Mouse (Mus musculus) forebrain, embryonic 16.5 days (tissue): Measurements from ENCODE around the gene Surf6. TPM values are rescaled to one million over a fixed set of nuclear protein-coding genes. Genes with fewer than 3 reads are reported as not detected.

ENCODE experiments used
- ATAC-seq: fragments of 200-750 bp; cut with Nextera tagmentation; 2 replicates; pipeline ENCODE4 v1.8.0; 2017; ENCODE audit warnings: mild to moderate bottlenecking, moderate library complexity
- H3K27ac ChIP-seq: fragments of 300-500 bp; sonication (generic); 2 replicates; pipeline ENCODE4 v1.5.1; 2014; ENCODE audit warnings: low read length, control low read depth
- H3K27me3 ChIP-seq: fragments of 300-500 bp; sonication (generic); replicated peaks from 2 replicates; pipeline ENCODE4 v1.6.1; 2014; ENCODE audit warnings: low read length; ENCODE audit not compliant: control insufficient read depth, insufficient read depth
- H3K36me3 ChIP-seq: fragments of 300-500 bp; sonication (generic); 2 replicates; pipeline ENCODE4 v1.6.1; 2014; ENCODE audit not compliant: control insufficient read depth, insufficient read depth
- H3K4me1 ChIP-seq: fragments of 300-500 bp; sonication (generic); replicated peaks from 2 replicates; pipeline ENCODE4 v1.6.1; 2014; ENCODE audit warnings: low read length; ENCODE audit not compliant: control insufficient read depth, insufficient read depth
- H3K4me2 ChIP-seq: fragments of 300-500 bp; sonication (generic); 2 replicates; pipeline ENCODE4 v1.6.1; 2014; ENCODE audit warnings: mild to moderate bottlenecking, low read length, control low read depth
- H3K4me3 ChIP-seq: fragments of 300-500 bp; sonication (generic); replicated peaks from 2 replicates; pipeline ENCODE4 v1.5.1; 2014; ENCODE audit warnings: mild to moderate bottlenecking, low read length, control low read depth
- H3K9ac ChIP-seq: fragments of 300-500 bp; sonication (generic); replicated peaks from 2 replicates; pipeline ENCODE4 v1.6.1; 2014; ENCODE audit warnings: low read depth, low read length, control low read depth
- H3K9me3 ChIP-seq: fragments of 300-500 bp; sonication (generic); 2 replicates; pipeline ENCODE4 v1.6.1; 2016; ENCODE audit warnings: low read length; ENCODE audit not compliant: control insufficient read depth
- WGBS: fragments of 180-500 bp; shearing (Covaris S2); extraction: QIAGEN DNeasy Blood & Tissue Kit; methylation state at CpG from one replicate; pipeline ENCODE4 v1.1.7; 2014; 5-methylcytosine and 5-hydroxymethylcytosine counted together
- polyA plus RNA-seq: library from polyadenylated mRNA; unstranded; fragments of >200 nt; fragmentation: Nextera tagmentation; extraction: Ambion mirVana; gene quantifications from 2 replicates; pipeline ENCODE4 v1.2.1, GENCODE M21; 2015

The Surf6 gene
- polyA plus RNA-seq, 1 experiment from 2014 or later: 32.1 TPM

DNA sequence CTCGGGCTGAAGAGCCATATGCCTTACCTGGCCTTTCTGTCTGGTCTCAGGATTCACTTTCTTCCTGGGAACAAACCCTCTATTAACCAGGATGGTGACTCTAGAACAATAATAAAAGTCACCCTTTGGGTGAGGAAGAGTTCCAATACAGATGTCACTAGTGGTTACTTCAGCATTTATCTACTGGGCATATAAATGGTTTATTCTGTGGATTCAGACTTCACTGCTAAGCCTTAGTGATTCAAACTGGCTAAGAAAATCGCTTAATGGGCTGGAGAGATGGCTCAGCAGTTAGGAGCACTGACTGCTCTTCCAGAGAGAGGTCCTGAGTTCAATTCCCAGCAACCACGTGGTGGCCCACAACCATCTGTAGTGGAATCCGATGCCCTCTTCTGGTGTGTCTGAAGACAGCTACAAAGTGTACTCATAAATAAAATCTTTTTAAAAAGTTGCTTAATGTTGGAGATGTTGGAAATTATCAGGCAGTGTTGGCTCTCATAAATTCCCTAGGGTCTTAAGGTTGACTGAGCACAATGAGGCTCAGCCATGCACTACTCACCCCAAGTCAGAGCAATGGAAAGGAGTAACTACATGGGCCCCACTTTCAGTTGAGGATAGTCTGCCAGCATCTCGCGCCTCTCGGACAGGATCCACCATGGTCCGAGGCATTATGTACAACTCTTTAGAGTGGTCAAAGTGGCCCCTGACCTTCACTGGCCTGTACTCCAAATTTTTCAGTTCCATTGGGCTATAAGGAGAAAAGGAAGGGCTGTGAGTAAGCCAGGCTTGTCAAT lies 11.7 kb upstream of the Surf6 start:
- Histone ChIP-seq H3K9me3 (no peaks in the 10 kb centered on the region), H3K4me3 (no peak overlapping the region), H3K27ac (no peak overlapping the region), H3K27me3 (no peaks in the 10 kb centered on the region), H3K4me1 (peaks cover 45% of the 10 kb centered on the region), H3K36me3 (peaks cover 36% of the 10 kb centered on the region), H3K9ac (no peak overlapping the region), H3K4me2 (no peak overlapping the region)
- WGBS: 59% methylated on average over 8 of the region's 8 CpGs
- no peak for ATAC-seq

DNA sequence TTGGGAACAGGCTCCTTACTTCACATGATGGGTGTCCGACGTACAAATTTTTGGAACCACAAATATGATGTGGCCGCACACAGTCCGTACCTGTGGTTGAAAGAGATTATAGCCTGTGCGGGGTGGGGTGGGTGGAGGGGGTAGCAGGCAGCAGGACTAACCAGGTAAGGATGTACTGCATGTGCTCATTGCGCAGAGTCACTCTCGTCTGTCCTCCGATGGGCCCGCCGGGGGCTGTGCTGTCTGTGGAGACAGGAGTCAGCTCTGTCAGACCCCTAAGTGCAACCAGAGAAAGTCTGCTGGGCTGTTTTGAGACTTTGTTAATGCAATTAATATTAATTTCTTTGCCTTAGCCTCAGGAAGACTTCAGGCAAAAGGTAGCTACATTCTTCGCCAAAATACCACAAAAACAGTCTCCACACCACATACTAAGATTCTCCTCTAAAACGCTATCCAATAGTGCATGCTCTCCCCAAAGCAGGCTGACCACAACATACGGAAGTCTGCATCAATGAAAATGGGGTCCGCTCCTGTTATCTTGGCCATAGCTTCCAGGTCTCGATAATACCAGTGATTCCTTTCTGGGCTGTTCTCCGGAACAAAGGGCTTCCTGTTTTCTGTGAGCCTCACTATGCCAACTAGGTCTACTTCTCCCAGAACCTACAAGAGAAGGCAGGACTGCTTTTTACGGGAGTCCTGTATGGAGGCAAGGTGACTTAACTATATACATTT lies 10.9 kb upstream of the Surf6 start:
- Histone ChIP-seq H3K9me3 (no peaks in the 10 kb centered on the region), H3K9ac (no peak overlapping the region), H3K27me3 (no peaks in the 10 kb centered on the region), H3K27ac (no peak overlapping the region), H3K4me2 (no peak overlapping the region), H3K4me3 (no peak overlapping the region), H3K4me1 (peaks cover 52% of the 10 kb centered on the region), H3K36me3 (peaks cover 29% of the 10 kb centered on the region)
- WGBS: 85% methylated on average over 17 of the region's 17 CpGs
- no peak for ATAC-seq

DNA sequence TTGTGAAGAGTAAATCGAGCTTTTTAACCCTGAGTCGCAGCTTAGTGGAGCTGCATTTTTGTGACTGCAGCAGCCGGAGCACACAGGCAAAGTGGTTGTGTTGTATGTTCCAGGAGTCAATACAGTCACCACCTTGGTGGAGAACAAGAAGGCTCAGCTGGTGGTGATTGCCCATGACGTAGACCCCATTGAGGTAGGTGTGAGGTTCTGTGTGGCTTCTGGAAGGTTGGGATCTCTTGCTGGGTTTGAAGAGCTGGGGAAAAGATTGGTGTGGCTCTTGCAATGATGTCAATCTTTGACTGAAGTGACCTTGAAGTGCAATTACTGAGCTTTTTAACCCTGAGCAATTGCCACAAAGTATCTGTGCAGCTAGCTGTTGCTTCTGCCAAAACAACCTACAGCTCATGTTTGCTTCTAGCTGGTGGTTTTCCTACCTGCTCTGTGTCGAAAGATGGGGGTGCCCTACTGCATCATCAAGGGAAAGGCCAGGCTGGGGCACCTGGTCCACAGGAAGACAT lies 9.6 kb upstream of the Surf6 start:
- 65% methylated on average over 5 of the region's 5 CpGs for WGBS
- peak overlapping the region; percentile 98 for H3K4me2 ChIP-seq
- peaks cover 35% of the 10 kb centered on the region for H3K36me3 ChIP-seq
- ATAC-seq: no peak
- no peak overlapping the region for H3K27ac ChIP-seq
- no peaks in the 10 kb centered on the region for H3K9me3 ChIP-seq
- H3K4me3 ChIP-seq: peak overlapping the region; percentile 84
- no peaks in the 10 kb centered on the region for H3K27me3 ChIP-seq
- H3K9ac ChIP-seq: peak overlapping the region; percentile 84
- H3K4me1 ChIP-seq: peaks cover 48% of the 10 kb centered on the region

DNA sequence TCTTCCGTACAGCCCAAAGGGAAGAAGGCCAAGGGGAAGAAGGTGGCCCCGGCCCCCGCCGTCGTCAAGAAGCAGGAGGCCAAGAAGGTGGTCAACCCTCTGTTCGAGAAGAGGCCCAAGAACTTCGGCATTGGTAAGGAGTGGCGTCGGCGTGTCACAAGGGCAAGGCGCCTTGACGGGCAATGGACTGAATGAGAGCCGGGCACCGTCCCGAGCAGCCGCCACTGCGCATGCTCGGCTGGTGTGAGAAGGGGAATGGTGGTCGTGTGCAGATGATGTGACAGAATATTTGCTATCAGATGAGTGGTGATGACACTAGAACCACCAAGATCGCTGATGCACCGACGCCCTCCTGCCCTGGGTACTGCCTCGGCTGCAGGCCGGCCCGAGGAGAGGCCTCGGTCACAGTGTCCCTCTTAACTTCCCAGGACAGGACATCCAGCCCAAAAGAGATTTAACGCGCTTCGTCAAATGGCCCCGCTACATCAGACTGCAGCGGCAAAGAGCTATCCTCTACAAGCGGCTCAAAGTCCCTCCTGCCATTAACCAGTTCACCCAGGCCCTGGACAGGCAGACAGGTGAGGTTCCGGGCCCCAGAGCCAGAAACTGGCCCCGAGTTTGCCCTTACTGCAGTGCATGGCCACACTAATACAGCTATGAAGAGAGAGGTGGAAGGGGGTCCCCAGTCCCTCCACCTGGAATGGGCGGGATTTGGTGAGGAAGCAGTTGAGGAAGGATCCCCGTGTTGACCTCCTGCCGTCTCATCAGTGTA lies 8.5 kb upstream of the Surf6 start:
- H3K9me3 ChIP-seq: no peaks in the 10 kb centered on the region
- H3K4me1 ChIP-seq: peaks cover 40% of the 10 kb centered on the region
- H3K36me3 ChIP-seq: peaks cover 42% of the 10 kb centered on the region
- H3K27me3 ChIP-seq: no peaks in the 10 kb centered on the region
- peak; percentile 54 for ATAC-seq
- peak overlapping the region; percentile 84 for H3K4me3 ChIP-seq
- H3K4me2 ChIP-seq: peak overlapping the region; percentile 98
- WGBS: under 1% methylated on average over 37 of the region's 37 CpGs
- peak overlapping the region; percentile 86 for H3K27ac ChIP-seq
- peak overlapping the region; percentile 84 for H3K9ac ChIP-seq

DNA sequence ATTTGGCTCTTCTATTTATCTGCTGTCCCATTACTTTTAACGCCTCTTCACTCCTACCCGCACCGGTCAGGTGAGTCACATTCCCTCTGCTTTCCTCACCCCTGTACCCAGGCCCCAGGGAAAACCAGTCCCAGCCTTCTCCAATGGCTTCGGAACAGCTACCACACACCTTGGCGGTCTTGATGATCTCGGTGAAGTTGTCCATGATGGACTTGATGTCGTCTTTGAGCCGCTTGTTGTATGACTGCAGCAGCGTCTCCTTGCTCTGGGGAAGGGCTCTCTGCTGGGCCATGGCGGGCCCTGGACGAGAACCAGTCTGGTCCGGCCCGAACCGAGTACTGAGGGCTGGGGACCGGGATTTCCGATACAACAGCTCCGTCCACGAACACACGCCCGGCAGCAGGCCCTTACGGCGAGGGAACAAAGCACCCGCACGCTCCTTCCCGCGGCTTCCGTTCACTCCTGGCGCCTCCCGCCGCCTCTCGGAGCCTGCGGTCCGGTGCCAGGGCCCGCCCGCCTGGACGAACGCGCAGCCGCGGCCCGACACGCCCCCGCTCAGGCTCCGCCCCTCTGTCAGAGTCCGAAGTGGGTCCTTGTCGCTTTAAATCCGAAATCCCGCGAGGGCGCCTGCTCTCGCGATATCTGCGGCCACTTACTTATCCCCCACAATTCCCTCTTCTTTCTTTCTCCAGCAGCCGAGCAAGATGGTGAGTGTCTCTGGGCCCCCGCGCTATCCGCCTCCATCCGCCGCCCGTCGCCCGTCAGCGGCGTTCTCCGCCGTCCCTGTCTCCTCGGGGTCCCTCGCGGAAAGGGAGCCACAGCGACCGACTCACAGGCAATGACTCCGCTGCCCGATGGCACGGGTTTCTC lies 7.7 kb upstream of the Surf6 start, which contains the start of the genes Med22 and Rpl7a:
TSS of gene Med22 (minus strand) at position 554 of the 870 bp plus-strand sequence.
TSS of gene Rpl7a (plus strand) at position 641 of the 870 bp plus-strand sequence.
- H3K4me1 ChIP-seq: peaks cover 34% of the 10 kb centered on the region
- H3K4me2 ChIP-seq: peak within 1 kb of the TSS; percentile 98
- peak within 1 kb of the TSS; percentile 84 for H3K4me3 ChIP-seq
- ATAC-seq: peak; percentile 90
- peaks cover 45% of the 10 kb centered on the region for H3K36me3 ChIP-seq
- H3K27me3 ChIP-seq: no peaks in the 10 kb centered on the region
- WGBS: under 1% methylated on average over 74 of the region's 74 CpGs
- H3K9ac ChIP-seq: peak within 1 kb of the TSS; percentile 94
- H3K27ac ChIP-seq: peak within 1 kb of the TSS; percentile 88
- no peaks in the 10 kb centered on the region for H3K9me3 ChIP-seq

DNA sequence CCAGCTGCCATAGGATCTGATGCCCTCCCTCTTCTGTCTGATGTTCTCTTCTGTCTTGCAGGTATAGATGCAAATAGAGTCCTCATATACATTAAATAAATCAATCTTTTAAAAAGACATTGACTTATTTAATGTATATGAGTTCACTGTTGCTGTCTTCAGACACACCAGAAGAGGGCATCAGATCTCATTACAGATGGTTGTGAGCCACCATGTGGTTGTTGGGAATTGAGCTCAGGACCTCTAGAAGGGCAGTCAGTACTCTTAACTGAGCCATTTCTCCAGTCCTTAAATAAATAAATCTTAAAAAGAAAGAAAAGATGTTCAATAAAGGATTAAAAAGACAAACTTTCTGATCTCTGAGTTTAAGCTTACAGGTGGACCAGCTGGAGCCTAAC lies 6.7 kb upstream of the Surf6 start:
- Histone ChIP-seq H3K4me3 (peak overlapping the region; percentile 84), H3K36me3 (peaks cover 42% of the 10 kb centered on the region), H3K9me3 (no peaks in the 10 kb centered on the region), H3K4me1 (peaks cover 30% of the 10 kb centered on the region), H3K4me2 (peak overlapping the region; percentile 71), H3K27ac (0 out of 2 replicates have a peak overlapping the region, but pooled peaks have one; percentile 88), H3K9ac (peak overlapping the region; percentile 94), H3K27me3 (no peaks in the 10 kb centered on the region)
- no peak for ATAC-seq

DNA sequence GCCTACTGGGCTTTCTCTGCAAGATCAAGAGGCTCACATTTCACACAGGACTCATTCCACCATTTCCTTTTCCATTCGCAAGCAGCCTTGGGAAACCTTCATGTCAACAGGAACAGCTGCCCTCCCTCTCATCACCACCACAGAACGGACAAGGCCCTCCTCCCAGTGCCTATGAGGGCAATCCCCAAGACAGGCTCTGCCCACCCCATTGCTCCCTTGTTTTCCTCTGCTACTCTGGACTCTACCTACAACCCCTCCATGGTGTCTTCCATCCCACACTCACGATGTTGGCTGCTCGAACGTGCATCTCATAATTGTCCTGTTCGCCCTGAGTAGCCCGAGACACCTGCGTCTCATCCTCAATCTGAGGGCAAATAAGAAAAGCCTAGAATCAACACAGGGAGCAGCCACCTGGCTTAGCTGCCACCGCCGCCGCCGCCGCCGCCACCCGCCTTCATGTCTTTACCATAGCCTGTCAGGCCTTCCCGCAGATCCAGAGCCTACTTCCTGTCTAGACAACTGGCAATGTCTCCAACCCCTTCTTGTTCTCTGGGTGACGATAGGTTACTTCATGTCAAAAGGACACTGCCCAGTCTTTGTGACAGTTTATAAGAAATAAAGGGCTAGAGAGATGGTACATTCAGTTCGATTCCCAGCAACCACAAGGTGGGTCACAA lies 6.2 kb upstream of the Surf6 start:
- Histone ChIP-seq H3K4me2 (peak overlapping the region; percentile 71), H3K4me3 (peak overlapping the region; percentile 84), H3K9me3 (no peaks in the 10 kb centered on the region), H3K27me3 (no peaks in the 10 kb centered on the region), H3K4me1 (peaks cover 31% of the 10 kb centered on the region), H3K36me3 (peaks cover 38% of the 10 kb centered on the region), H3K9ac (peak overlapping the region; percentile 17), H3K27ac (no peak overlapping the region)
- no peak for ATAC-seq
- 90% methylated on average over 18 of the region's 18 CpGs for WGBS

DNA sequence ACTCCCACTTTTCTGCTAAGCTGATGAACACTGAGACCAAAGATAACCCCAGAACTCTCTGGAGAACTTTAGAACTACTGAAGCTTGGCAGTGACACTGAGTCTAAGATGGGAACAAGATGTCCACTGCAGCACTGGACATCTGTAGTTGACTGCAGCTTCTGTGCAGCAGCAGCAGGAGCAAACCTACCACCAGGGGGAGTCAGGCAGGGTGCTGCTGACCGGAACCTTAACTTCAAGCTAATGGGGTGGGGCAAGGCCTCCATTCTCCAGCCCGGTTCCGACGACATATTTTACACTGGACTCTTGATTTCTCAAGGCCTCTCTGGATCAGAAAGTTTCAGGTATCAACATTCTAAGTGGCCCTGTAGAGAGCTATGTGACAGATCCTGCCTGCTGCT lies 4.4 kb upstream of the Surf6 start:
- Histone ChIP-seq H3K4me2 (no peak overlapping the region), H3K4me3 (no peak overlapping the region), H3K9ac (no peak overlapping the region), H3K27ac (no peak overlapping the region), H3K9me3 (no peaks in the 10 kb centered on the region), H3K4me1 (peaks cover 34% of the 10 kb centered on the region), H3K36me3 (peaks cover 20% of the 10 kb centered on the region), H3K27me3 (no peaks in the 10 kb centered on the region)
- no peak for ATAC-seq
- WGBS: 51% methylated on average over 4 of the region's 4 CpGs
